Mouse (Mus musculus) MEL (cell line): ENCODE data around the gene Ociad2. TPM values are rescaled to one million over a fixed set of nuclear protein-coding genes. Genes with fewer than 3 reads are reported as not detected.

Source experiments
- DNase-seq: peaks from one replicate; pipeline ENCODE4 v3.0.0; 2011; ENCODE audit warnings: low read depth, low spot score
- H3K27ac ChIP-seq: 2 replicates; pipeline ENCODE4 v1.5.1; 2012; ENCODE audit warnings: low read depth, mild to moderate bottlenecking, control low read depth, low read length, moderate library complexity; ENCODE audit not compliant: control insufficient read depth
- H3K27me3 ChIP-seq, 2 experiments: fragments of 150-350 bp in 1 of 2; sonication (generic) in 1 of 2; 2 replicates each; pipeline ENCODE4 v1.6.1; 2012; ENCODE audit warnings: low read length in 2 of 2, mild to moderate bottlenecking in 2 of 2, improper control_type of control experiment in 1 of 2, moderate library complexity in 1 of 2; ENCODE audit not compliant: insufficient read depth in 2 of 2, control insufficient read depth in 1 of 2
- H3K36me3 ChIP-seq, 2 experiments: 2 replicates each; pipeline ENCODE4 v1.6.1; 2012 to 2014; ENCODE audit warnings: low read length in 2 of 2, improper control_type of control experiment in 1 of 2, inconsistent platforms in 1 of 2, mild to moderate bottlenecking in 1 of 2; ENCODE audit not compliant: insufficient read depth in 2 of 2, control insufficient read depth in 1 of 2
- H3K4me1 ChIP-seq, 2 experiments: fragments of 150-350 bp in 1 of 2; sonication (generic) in 1 of 2; 2 replicates each; pipeline ENCODE4 v1.6.1; 2012; ENCODE audit warnings: low read length in 2 of 2, improper control_type of control experiment in 1 of 2, mild to moderate bottlenecking in 1 of 2; ENCODE audit not compliant: insufficient read depth in 2 of 2, control insufficient read depth in 1 of 2
- H3K4me3 ChIP-seq, 2 experiments: fragments of 150-350 bp in 1 of 2; sonication (generic) in 1 of 2; 2 replicates each; pipeline ENCODE4 v1.5.1; 2012; ENCODE audit warnings: low read depth in 2 of 2, low read length in 2 of 2, mild to moderate bottlenecking in 2 of 2, moderate library complexity in 2 of 2, control low read depth in 1 of 2, improper control_type of control experiment in 1 of 2; ENCODE audit not compliant: control insufficient read depth in 1 of 2, insufficient read depth in 1 of 2
- H3K79me2 ChIP-seq: 2 replicates; pipeline ENCODE4 v1.6.1; 2012; ENCODE audit warnings: mild to moderate bottlenecking, low read length, moderate library complexity; ENCODE audit not compliant: control insufficient read depth, poor library complexity, insufficient read depth
- H3K9ac ChIP-seq: 2 replicates; pipeline ENCODE4 v1.6.1; 2012; ENCODE audit warnings: low read depth, mild to moderate bottlenecking, control low read depth, low read length, moderate library complexity; ENCODE audit not compliant: control insufficient read depth, poor library complexity, severe bottlenecking
- H3K9me3 ChIP-seq: fragments of 150-350 bp; sonication (generic); replicated peaks from 2 replicates; pipeline ENCODE4 v1.6.1; 2012; ENCODE audit warnings: mild to moderate bottlenecking, low read length, improper control_type of control experiment, moderate library complexity; ENCODE audit not compliant: insufficient read depth
- BHLHE40 ChIP-seq: IDR thresholded peaks from 2 replicates; pipeline ENCODE4 v1.6.1; 2012; ENCODE audit warnings: low read depth, mild to moderate bottlenecking, inconsistent platforms, low read length, improper control_type of control experiment, borderline replicate concordance
- CTCF ChIP-seq, 3 experiments: IDR thresholded peaks in 2 of 3; conservative IDR thresholded peaks in 1 of 3; 2 replicates each; pipeline ENCODE4 v1.5.1; 2011 to 2012; ENCODE audit warnings: low read length in 3 of 3, low read depth in 2 of 3, mild to moderate bottlenecking in 2 of 3, improper control_type of control experiment in 1 of 3, inconsistent platforms in 1 of 3, mixed read lengths in 1 of 3, moderate library complexity in 1 of 3; ENCODE audit not compliant: control insufficient read depth in 1 of 3, insufficient read depth in 1 of 3, poor library complexity in 1 of 3, severe bottlenecking in 1 of 3
- EP300 ChIP-seq, 2 experiments: IDR thresholded peaks; 2 replicates each; pipeline ENCODE4 v1.6.1; 2011; ENCODE audit warnings: improper control_type of control experiment in 2 of 2, low read length in 2 of 2, low read depth in 1 of 2, mild to moderate bottlenecking in 1 of 2
- ETS1 ChIP-seq: IDR thresholded peaks from 2 replicates; pipeline ENCODE4 v1.6.1; 2012; ENCODE audit warnings: low read depth, mild to moderate bottlenecking, inconsistent platforms, low read length, improper control_type of control experiment, moderate library complexity
- GABPA ChIP-seq: IDR thresholded peaks from 2 replicates; pipeline ENCODE4 v1.6.1; 2012; ENCODE audit warnings: low read depth, mild to moderate bottlenecking, inconsistent platforms, low read length, improper control_type of control experiment, moderate library complexity
- HCFC1 ChIP-seq: IDR thresholded peaks from 2 replicates; pipeline ENCODE4 v1.6.1; 2012; ENCODE audit warnings: low read depth, mild to moderate bottlenecking, inconsistent platforms, low read length, improper control_type of control experiment, moderate library complexity
- KAT2A ChIP-seq: conservative IDR thresholded peaks from 2 replicates; pipeline ENCODE4 v1.6.1; 2012; ENCODE audit warnings: low read depth, low read length, improper control_type of control experiment, inconsistent platforms
- MAX ChIP-seq: IDR thresholded peaks from 2 replicates; pipeline ENCODE4 v1.6.1; 2011; ENCODE audit warnings: low read length, improper control_type of control experiment
- MAZ ChIP-seq: IDR thresholded peaks from 2 replicates; pipeline ENCODE4 v1.6.1; 2012; ENCODE audit warnings: low read depth, mild to moderate bottlenecking, inconsistent platforms, low read length, improper control_type of control experiment
- MXI1 ChIP-seq: IDR thresholded peaks from 2 replicates; pipeline ENCODE4 v1.6.1; 2011; ENCODE audit warnings: mild to moderate bottlenecking, low read depth, low read length, improper control_type of control experiment
- MYB ChIP-seq: IDR thresholded peaks from 2 replicates; pipeline ENCODE4 v1.6.1; 2011; ENCODE audit warnings: mild to moderate bottlenecking, low read depth, low read length, improper control_type of control experiment
- MYC ChIP-seq: IDR thresholded peaks from 2 replicates; pipeline ENCODE4 v1.6.1; 2011; ENCODE audit warnings: low read depth, mild to moderate bottlenecking, low read length, improper control_type of control experiment, moderate library complexity
- NELFE ChIP-seq: IDR thresholded peaks from 2 replicates; pipeline ENCODE4 v1.6.1; 2011; ENCODE audit warnings: low read depth, low read length, improper control_type of control experiment
- POLR2AphosphoS5 ChIP-seq: IDR thresholded peaks from 2 replicates; pipeline ENCODE4 v1.6.1; 2012; ENCODE audit warnings: low read depth, borderline replicate concordance, mild to moderate bottlenecking, inconsistent platforms, low read length, moderate library complexity, mixed read lengths
- RAD21 ChIP-seq: IDR thresholded peaks from 2 replicates; pipeline ENCODE4 v1.6.1; 2011; ENCODE audit warnings: mild to moderate bottlenecking, low read depth, low read length, improper control_type of control experiment
- RCOR1 ChIP-seq: IDR thresholded peaks from 2 replicates; pipeline ENCODE4 v1.6.1; 2012; ENCODE audit warnings: low read depth, mild to moderate bottlenecking, inconsistent platforms, low read length, improper control_type of control experiment
- SIN3A ChIP-seq: IDR thresholded peaks from 2 replicates; pipeline ENCODE4 v1.6.1; 2012; ENCODE audit warnings: low read length, improper control_type of control experiment, inconsistent platforms
- SMC3 ChIP-seq: IDR thresholded peaks from 2 replicates; pipeline ENCODE4 v1.6.1; 2011; ENCODE audit warnings: low read depth, low read length, improper control_type of control experiment
- TAL1 ChIP-seq: IDR thresholded peaks from 2 replicates; pipeline ENCODE4 v1.6.1; 2012; ENCODE audit warnings: mild to moderate bottlenecking, inconsistent platforms, low read length, moderate library complexity, mixed read lengths
- TBP ChIP-seq: IDR thresholded peaks from 2 replicates; pipeline ENCODE4 v1.8.0; 2011; ENCODE audit warnings: low read depth, low read length, improper control_type of control experiment
- TCF12 ChIP-seq: IDR thresholded peaks from 2 replicates; pipeline ENCODE4 v1.6.1; 2014; ENCODE audit warnings: low read depth, mild to moderate bottlenecking, inconsistent platforms, low read length, improper control_type of control experiment, moderate library complexity
- UBTF ChIP-seq: IDR thresholded peaks from 2 replicates; pipeline ENCODE4 v1.6.1; 2012; ENCODE audit warnings: low read depth, mild to moderate bottlenecking, inconsistent platforms, low read length, improper control_type of control experiment, moderate library complexity, borderline replicate concordance; ENCODE audit not compliant: insufficient read depth
- USF1 ChIP-seq: IDR thresholded peaks from 2 replicates; pipeline ENCODE4 v1.6.1; 2014; ENCODE audit warnings: low read depth, mild to moderate bottlenecking, inconsistent platforms, low read length, improper control_type of control experiment, moderate library complexity
- USF2 ChIP-seq, 2 experiments: IDR thresholded peaks; 2 replicates each; pipeline ENCODE4 v1.6.1; 2011 to 2012; ENCODE audit warnings: improper control_type of control experiment in 2 of 2, low read length in 2 of 2, borderline replicate concordance in 1 of 2, inconsistent platforms in 1 of 2, low read depth in 1 of 2, mild to moderate bottlenecking in 1 of 2; ENCODE audit not compliant: insufficient read depth in 1 of 2
- ZC3H11A ChIP-seq: IDR thresholded peaks from 2 replicates; pipeline ENCODE4 v1.6.1; 2012; ENCODE audit warnings: low read depth, mild to moderate bottlenecking, inconsistent platforms, low read length, improper control_type of control experiment
- ZKSCAN1 ChIP-seq: IDR thresholded peaks from 2 replicates; pipeline ENCODE4 v1.6.1; 2012; ENCODE audit warnings: low read depth, mild to moderate bottlenecking, inconsistent platforms, low read length, improper control_type of control experiment, moderate library complexity
- ZNF384 ChIP-seq: IDR thresholded peaks from 2 replicates; pipeline ENCODE4 v1.6.1; 2012; ENCODE audit warnings: low read depth, mild to moderate bottlenecking, inconsistent platforms, low read length, improper control_type of control experiment
- polyA plus RNA-seq, 2 experiments: library from polyadenylated mRNA; stranded (reverse) in 1 of 2; unstranded in 1 of 2; fragments of >175 nt in 1 of 2; fragments of >200 nt in 1 of 2; gene quantifications; 2 replicates each; pipeline versions ENCODE4 v1.2.1 to v1.2.4; 2012; ENCODE audit warnings: low replicate concordance in 2 of 2, low read depth in 1 of 2; ENCODE audit not compliant: insufficient read length in 2 of 2, insufficient read depth in 1 of 2, missing spikeins in 1 of 2
- total RNA-seq: library from RNA; depleted of rRNA; stranded (reverse); fragments of 300-350 nt; gene quantifications from 2 replicates; pipeline ENCODE4 v1.2.3, GENCODE M21; 2012

Ociad2 gene
- total and polyA plus RNA-seq, 3 experiments: 3.9 to 11.0 TPM; not detected in 1

GRCm38 (mm10) chr5:73360240-73360639 lies 19.4 kb upstream of the Ociad2 start:
- H3K79me2 ChIP-seq: no peaks in the 10 kb centered on the region
- no peak for TF ChIP-seq USF2 (IDR thresholded peaks at IDR 0.05; ENCODE audit: borderline replicate concordance in 1 of 2, insufficient read depth in 1 of 2, low read depth in 1 of 2, low read length in 2 of 2)
- no peak for TF ChIP-seq HCFC1
- TF ChIP-seq TCF12: no peak
- TF ChIP-seq RAD21: no peak
- no peak for TF ChIP-seq POLR2AphosphoS5
- TF ChIP-seq TBP: no peak
- TF ChIP-seq USF1: no peak
- TF ChIP-seq GABPA: no peak
- no peak for TF ChIP-seq ZNF384
- no peak for TF ChIP-seq SMC3
- TF ChIP-seq MXI1: no peak
- no peak for TF ChIP-seq ZC3H11A
- TF ChIP-seq MYB: no peak
- TF ChIP-seq MYC: no peak
- no peak for TF ChIP-seq MAZ
- no peak for TF ChIP-seq BHLHE40
- TF ChIP-seq RCOR1: no peak
- TF ChIP-seq MAX: no peak
- TF ChIP-seq CTCF (IDR thresholded peaks at IDR 0.05 in 2 of 3, conservative IDR thresholded peaks at IDR 0.05 in 1 of 3; ENCODE audit: control insufficient read depth in 1 of 3, insufficient read depth in 1 of 3, low read depth in 2 of 3, low read length in 3 of 3, poor library complexity in 1 of 3, severe bottlenecking in 1 of 3): no peak
- no peak for TF ChIP-seq KAT2A
- H3K4me3 ChIP-seq: no peak overlapping the region
- no peaks in the 10 kb centered on the region for H3K27me3 ChIP-seq
- no peaks in the 10 kb centered on the region for H3K9me3 ChIP-seq
- H3K27ac ChIP-seq: no peak overlapping the region
- peaks cover 6 to 28% of the 10 kb centered on the region in 2 experiments for H3K4me1 ChIP-seq
- no peak overlapping the region for H3K9ac ChIP-seq
- H3K36me3 ChIP-seq: peaks cover 0 to 17% of the 10 kb centered on the region in 2 experiments; a peak in 2 of 4 replicates
- no peak for DNase-seq

GRCm38 (mm10) chr5:73359752-73360141 lies 18.9 kb upstream of the Ociad2 start:
- no peaks in the 10 kb centered on the region for H3K9me3 ChIP-seq
- H3K4me1 ChIP-seq: peaks cover 11 to 27% of the 10 kb centered on the region in 2 experiments
- no peak overlapping the region for H3K4me3 ChIP-seq
- H3K27ac ChIP-seq: no peak overlapping the region
- TF ChIP-seq UBTF: no peak
- no peak for TF ChIP-seq ZKSCAN1
- no peak for TF ChIP-seq NELFE
- no peak for TF ChIP-seq MYC
- no peak for TF ChIP-seq USF1
- TF ChIP-seq HCFC1: no peak
- no peak for TF ChIP-seq USF2 (IDR thresholded peaks at IDR 0.05; ENCODE audit: borderline replicate concordance in 1 of 2, insufficient read depth in 1 of 2, low read depth in 1 of 2, low read length in 2 of 2)
- TF ChIP-seq RAD21: no peak
- no peak for TF ChIP-seq ETS1
- TF ChIP-seq TAL1: no peak
- TF ChIP-seq ZNF384: no peak
- no peak for TF ChIP-seq SIN3A
- TF ChIP-seq EP300 (IDR thresholded peaks at IDR 0.05; ENCODE audit: low read depth in 1 of 2, low read length in 2 of 2): no peak
- no peaks in the 10 kb centered on the region for H3K27me3 ChIP-seq
- peaks cover 0 to 21% of the 10 kb centered on the region in 2 experiments; a peak in 2 of 4 replicates for H3K36me3 ChIP-seq
- DNase-seq: no peak
- no peak overlapping the region for H3K9ac ChIP-seq
- H3K79me2 ChIP-seq: no peaks in the 10 kb centered on the region
